Comparison of ENCODE assay signal across 22 mouse cellular contexts in the genomic region with DNA sequence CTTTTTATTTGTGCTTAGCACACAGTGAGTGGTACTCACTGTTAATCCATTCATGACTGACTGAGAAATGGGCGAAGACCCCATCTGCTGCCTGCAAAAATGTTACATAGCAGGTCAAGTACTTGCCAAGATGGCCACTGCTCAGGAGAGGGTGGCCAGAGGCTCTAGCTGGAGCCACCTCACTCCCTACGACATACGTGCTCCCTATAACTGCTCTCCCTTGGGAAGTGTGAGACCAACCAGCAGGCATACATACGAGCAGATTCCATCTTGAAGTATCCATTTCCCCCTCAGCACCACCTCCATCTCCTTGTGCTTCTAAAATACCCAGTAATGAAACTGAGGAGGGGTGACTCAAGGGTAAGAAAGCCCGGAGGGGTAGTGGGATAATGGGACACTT.
DNase-seq lines count a peak whose midpoint lies in the region; ATAC-seq lines count a peak whose summit lies in the region.
"Had no signal": no experiment of that assay in that cellular context is flagged by ENCODE, and none has a peak within 500 bp of the region (broad histone marks: within the 10 kb centered on the region; RNA-seq: fewer than 3 reads in every experiment).

No protein-coding gene starts in this region.

- H3K9me3 ChIP-seq in neural tube, embryonic 12.5 days: no peaks in the 10 kb centered on the region
- no peaks in the 10 kb centered on the region for H3K9me3 ChIP-seq in embryonic facial prominence, embryonic 15.5 days (replicated peaks)
- no peaks in the 10 kb centered on the region for H3K9me3 ChIP-seq in forebrain, embryonic 13.5 days (replicated peaks)
- no peaks in the 10 kb centered on the region for H3K9me3 ChIP-seq in limb, embryonic 12.5 days
- no peaks in the 10 kb centered on the region for H3K9me3 ChIP-seq in intestine, embryonic 15.5 days
- H3K9me3 ChIP-seq: embryonic facial prominence, embryonic 13.5 days; heart, embryonic 12.5 days; limb, embryonic 15.5 days; liver, embryonic 15.5 days had no signal

- 66% methylated on average over 5 of the region's 5 CpGs for WGBS in neural tube, embryonic 12.5 days
- WGBS in embryonic facial prominence, embryonic 15.5 days: 52% methylated on average over 5 of the region's 5 CpGs
- 53% methylated on average over 5 of the region's 5 CpGs for WGBS in forebrain, embryonic 13.5 days
- WGBS in limb, embryonic 12.5 days: 58% methylated on average over 5 of the region's 5 CpGs
- 82% methylated on average over 5 of the region's 5 CpGs for WGBS in intestine, embryonic 15.5 days

- H3K27ac ChIP-seq in neural tube, embryonic 12.5 days: no peak overlapping the region
- H3K27ac ChIP-seq in embryonic facial prominence, embryonic 15.5 days (replicated peaks): no peak overlapping the region
- peak overlapping the region; percentile 74 for H3K27ac ChIP-seq in forebrain, embryonic 13.5 days
- H3K27ac ChIP-seq in limb, embryonic 12.5 days: 0 out of 2 replicates have a peak overlapping the region, but pooled peaks have one; percentile 8
- no peak overlapping the region for H3K27ac ChIP-seq in intestine, embryonic 15.5 days
- H3K27ac ChIP-seq: embryonic facial prominence, embryonic 13.5 days; layer of hippocampus, adult 2 months; limb, embryonic 15.5 days; liver, embryonic 15.5 days; stomach, postnatal 0 days had no signal

- 0 out of 2 replicates have a peak overlapping the region, but pooled peaks have one; percentile 2 for H3K4me2 ChIP-seq in neural tube, embryonic 12.5 days (replicated peaks)
- H3K4me2 ChIP-seq in embryonic facial prominence, embryonic 15.5 days (replicated peaks): no peak overlapping the region
- no peak overlapping the region for H3K4me2 ChIP-seq in forebrain, embryonic 13.5 days
- H3K4me2 ChIP-seq in limb, embryonic 12.5 days: no peak overlapping the region
- no peak overlapping the region for H3K4me2 ChIP-seq in intestine, embryonic 15.5 days (replicated peaks)
- H3K4me2 ChIP-seq: embryonic facial prominence, embryonic 13.5 days; heart, embryonic 12.5 days; limb, embryonic 15.5 days; liver, embryonic 15.5 days had no signal

- ATAC-seq in neural tube, embryonic 12.5 days (ENCODE audit: low FRiP score, low read depth): 0 out of 2 replicates have a peak, but pooled peaks have one; percentile 17
- ATAC-seq in embryonic facial prominence, embryonic 15.5 days (ENCODE audit: insufficient number of reproducible peaks, low FRiP score, low TSS enrichment, low read depth): 0 out of 2 replicates have a peak, but pooled peaks have one; percentile 26
- peak; percentile 25; the same call in 1 of the 2 replicates for ATAC-seq in forebrain, embryonic 13.5 days
- ATAC-seq in limb, embryonic 12.5 days (ENCODE audit: insufficient number of reproducible peaks, insufficient read depth, low FRiP score, low TSS enrichment, low read depth): no peak
- ATAC-seq in megakaryocyte progenitor cell, adult 5-6 weeks (replicated peaks; ENCODE audit: poor library complexity): no peak
- no peak for ATAC-seq in intestine, embryonic 15.5 days
- ATAC-seq: lung, postnatal 0 days had no signal

- no peak overlapping the region for H3K4me3 ChIP-seq in neural tube, embryonic 12.5 days
- no peak overlapping the region for H3K4me3 ChIP-seq in embryonic facial prominence, embryonic 15.5 days (replicated peaks)
- no peak overlapping the region for H3K4me3 ChIP-seq in forebrain, embryonic 13.5 days
- no peak overlapping the region for H3K4me3 ChIP-seq in limb, embryonic 12.5 days (replicated peaks)
- H3K4me3 ChIP-seq in intestine, embryonic 15.5 days (replicated peaks): no peak overlapping the region
- H3K4me3 ChIP-seq: embryonic facial prominence, embryonic 13.5 days; heart, embryonic 12.5 days; layer of hippocampus, adult 2 months; limb, embryonic 15.5 days; liver, embryonic 15.5 days had no signal

- no peaks in the 10 kb centered on the region for H3K27me3 ChIP-seq in neural tube, embryonic 12.5 days (replicated peaks)
- H3K27me3 ChIP-seq in embryonic facial prominence, embryonic 15.5 days: no peaks in the 10 kb centered on the region
- H3K27me3 ChIP-seq in forebrain, embryonic 13.5 days: no peaks in the 10 kb centered on the region
- peaks cover 15% of the 10 kb centered on the region; the same call in 1 of the 2 replicates for H3K27me3 ChIP-seq in limb, embryonic 12.5 days
- no peaks in the 10 kb centered on the region for H3K27me3 ChIP-seq in intestine, embryonic 15.5 days (replicated peaks)
- H3K27me3 ChIP-seq: limb, embryonic 15.5 days; liver, embryonic 15.5 days had no signal

- no peaks in the 10 kb centered on the region for H3K36me3 ChIP-seq in neural tube, embryonic 12.5 days
- H3K36me3 ChIP-seq in embryonic facial prominence, embryonic 15.5 days: no peaks in the 10 kb centered on the region
- no peaks in the 10 kb centered on the region for H3K36me3 ChIP-seq in forebrain, embryonic 13.5 days (ENCODE audit: poor library complexity, severe bottlenecking)
- no peaks in the 10 kb centered on the region for H3K36me3 ChIP-seq in limb, embryonic 12.5 days
- H3K36me3 ChIP-seq in intestine, embryonic 15.5 days: no peaks in the 10 kb centered on the region
- H3K36me3 ChIP-seq: embryonic facial prominence, embryonic 13.5 days; heart, embryonic 12.5 days; limb, embryonic 15.5 days; liver, embryonic 15.5 days had no signal

- DNase-seq in neural tube, embryonic 10.5 days (ENCODE audit: extremely low spot score, low spot score): no peak
- no peak for DNase-seq in frontal cortex, postnatal 25 days (ENCODE audit: low spot score in 2 of 2)
- DNase-seq: adrenal gland, adult 8-10 months; cerebellum, adult 9-11 months; heart, adult 11 months; heart, postnatal 14 days; kidney, adult 8-10 months; kidney, postnatal 14 days; layer of hippocampus, postnatal 36 days had no signal

- peaks cover 19% of the 10 kb centered on the region for H3K4me1 ChIP-seq in neural tube, embryonic 12.5 days
- peaks cover 14% of the 10 kb centered on the region for H3K4me1 ChIP-seq in embryonic facial prominence, embryonic 15.5 days
- peaks cover 31% of the 10 kb centered on the region for H3K4me1 ChIP-seq in forebrain, embryonic 13.5 days
- peaks cover 20% of the 10 kb centered on the region for H3K4me1 ChIP-seq in limb, embryonic 12.5 days (replicated peaks)
- H3K4me1 ChIP-seq in intestine, embryonic 15.5 days (replicated peaks): no peaks in the 10 kb centered on the region
- H3K4me1 ChIP-seq: heart, embryonic 12.5 days; liver, embryonic 15.5 days had no signal

- no peak overlapping the region for H3K9ac ChIP-seq in neural tube, embryonic 12.5 days
- no peak overlapping the region for H3K9ac ChIP-seq in embryonic facial prominence, embryonic 15.5 days
- H3K9ac ChIP-seq in forebrain, embryonic 13.5 days: 0 out of 2 replicates have a peak overlapping the region, but pooled peaks have one; percentile 34
- H3K9ac ChIP-seq in limb, embryonic 12.5 days (replicated peaks): no peak overlapping the region
- H3K9ac ChIP-seq in intestine, embryonic 15.5 days: no peak overlapping the region
- H3K9ac ChIP-seq: embryonic facial prominence, embryonic 13.5 days; heart, embryonic 12.5 days; limb, embryonic 15.5 days; liver, embryonic 15.5 days had no signal

Comparison
In these comparisons a context has a peak if more than half of its experiments do, and no peak if none do; other contexts are left out.
1. ATAC-seq: peak in neural tube, embryonic 12.5 days (single experiment), embryonic facial prominence, embryonic 15.5 days (single experiment) and forebrain, embryonic 13.5 days (single experiment); none in limb, embryonic 12.5 days (single experiment), megakaryocyte progenitor cell, adult 5-6 weeks (single experiment) and intestine, embryonic 15.5 days (single experiment).
2. H3K27ac ChIP-seq: peak in forebrain, embryonic 13.5 days (single experiment) and limb, embryonic 12.5 days (single experiment); none in neural tube, embryonic 12.5 days (single experiment), embryonic facial prominence, embryonic 15.5 days (single experiment) and intestine, embryonic 15.5 days (single experiment).